Mouse (Mus musculus) kidney, embryonic 15.5 days (tissue): ENCODE measurements around the gene Cast. TPM values are rescaled to one million over a fixed set of nuclear protein-coding genes. Genes with fewer than 3 reads are reported as not detected.

Experiments used
- ATAC-seq: fragments of 200-750 bp; cut with Nextera tagmentation; replicated peaks from 2 replicates; pipeline ENCODE4 v1.8.0; 2017; ENCODE audit warnings: moderate TSS enrichment; ENCODE audit not compliant: low FRiP score
- H3K27ac ChIP-seq: fragments of 300-500 bp; sonication (generic); 2 replicates; pipeline ENCODE4 v1.5.1; 2015; ENCODE audit warnings: mild to moderate bottlenecking, inconsistent platforms
- H3K27me3 ChIP-seq: fragments of 300-500 bp; sonication (generic); 2 replicates; pipeline ENCODE4 v1.6.1; 2015; ENCODE audit warnings: inconsistent platforms
- H3K36me3 ChIP-seq: fragments of 300-500 bp; sonication (generic); 2 replicates; pipeline ENCODE4 v1.6.1; 2015; ENCODE audit warnings: inconsistent platforms
- H3K4me1 ChIP-seq: fragments of 300-500 bp; sonication (generic); 2 replicates; pipeline ENCODE4 v1.6.1; 2015; ENCODE audit warnings: inconsistent platforms
- H3K4me2 ChIP-seq: fragments of 300-500 bp; sonication (generic); 2 replicates; pipeline ENCODE4 v1.6.1; 2015; ENCODE audit warnings: moderate library complexity, mild to moderate bottlenecking, inconsistent platforms
- H3K4me3 ChIP-seq: fragments of 300-500 bp; sonication (generic); replicated peaks from 2 replicates; pipeline ENCODE4 v1.5.1; 2015; ENCODE audit warnings: mild to moderate bottlenecking, inconsistent platforms
- H3K9ac ChIP-seq: fragments of 300-500 bp; sonication (generic); 2 replicates; pipeline ENCODE4 v1.6.1; 2015; ENCODE audit warnings: mild to moderate bottlenecking, inconsistent platforms
- H3K9me3 ChIP-seq: fragments of 300-500 bp; sonication (generic); replicated peaks from 2 replicates; pipeline ENCODE4 v1.6.1; 2016; ENCODE audit warnings: inconsistent platforms
- WGBS: fragments of 180-500 bp; shearing (Covaris S2); methylation state at CpG from one replicate; pipeline ENCODE4 v1.1.7; 2015; ENCODE audit warnings: mixed read lengths; 5-methylcytosine and 5-hydroxymethylcytosine counted together
- polyA plus RNA-seq: library from polyadenylated mRNA; unstranded; fragments of >200 nt; fragmentation: Nextera tagmentation; extraction: Ambion mirVana; gene quantifications from 2 replicates; pipeline ENCODE4 v1.2.1, GENCODE M21; 2015

Cast gene
- polyA plus RNA-seq = 30.9 and 31.6 TPM in 2 replicates

DNA sequence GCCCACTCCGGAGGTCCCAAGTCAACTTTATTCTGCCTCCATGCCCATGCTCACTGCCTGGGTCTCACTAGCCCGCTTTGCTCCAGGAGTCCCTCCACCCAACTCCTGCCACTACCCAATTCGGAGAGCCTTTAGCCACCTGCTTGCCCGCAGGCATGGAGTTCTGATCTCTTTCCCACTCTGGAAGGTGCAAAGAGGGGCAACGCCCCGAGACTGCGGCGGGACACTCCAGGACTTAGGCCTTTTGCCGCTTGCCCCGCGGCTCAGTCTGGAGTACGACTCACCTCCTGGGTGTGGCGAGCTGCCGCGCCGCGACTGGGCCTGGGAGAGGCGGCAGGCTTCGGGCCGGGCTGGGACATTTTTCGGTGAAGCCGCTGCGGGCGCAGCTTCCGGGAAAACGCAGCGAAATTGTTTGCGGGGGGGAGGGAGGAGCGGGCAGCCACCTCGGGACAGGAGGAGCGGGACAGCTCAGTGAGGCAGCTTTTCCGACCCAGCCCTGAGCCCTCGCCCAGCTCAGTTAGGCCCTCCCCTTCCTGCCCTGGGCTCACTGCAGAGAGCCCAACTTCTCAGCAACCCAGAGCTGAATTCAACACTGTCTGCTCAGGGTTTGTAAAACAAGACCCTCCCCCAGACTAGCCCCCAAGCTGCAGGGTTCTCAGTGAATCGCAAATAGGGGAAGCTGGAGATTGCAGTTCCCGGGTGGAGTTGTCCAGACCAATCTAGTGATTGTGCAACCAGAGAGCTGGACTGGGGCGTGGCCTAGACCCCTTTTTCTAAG, at the start of gene Cast:
Gene Cast, minus strand, starts transcription at position 659 of the 778 bp plus-strand sequence.
- H3K4me2 ChIP-seq = peak within 1 kb of the TSS; percentile 92
- H3K36me3 ChIP-seq = no peaks in the 10 kb centered on the region
- peaks cover 6% of the 10 kb centered on the region for H3K4me1 ChIP-seq
- no peaks in the 10 kb centered on the region for H3K27me3 ChIP-seq
- peak within 1 kb of the TSS; percentile 83 for H3K27ac ChIP-seq
- peak; percentile 96 for ATAC-seq
- 2% methylated on average over 36 of the region's 36 CpGs for WGBS
- H3K4me3 ChIP-seq = peak within 1 kb of the TSS; percentile 66
- no peaks in the 10 kb centered on the region for H3K9me3 ChIP-seq
- H3K9ac ChIP-seq = peak within 1 kb of the TSS; percentile 60

DNA sequence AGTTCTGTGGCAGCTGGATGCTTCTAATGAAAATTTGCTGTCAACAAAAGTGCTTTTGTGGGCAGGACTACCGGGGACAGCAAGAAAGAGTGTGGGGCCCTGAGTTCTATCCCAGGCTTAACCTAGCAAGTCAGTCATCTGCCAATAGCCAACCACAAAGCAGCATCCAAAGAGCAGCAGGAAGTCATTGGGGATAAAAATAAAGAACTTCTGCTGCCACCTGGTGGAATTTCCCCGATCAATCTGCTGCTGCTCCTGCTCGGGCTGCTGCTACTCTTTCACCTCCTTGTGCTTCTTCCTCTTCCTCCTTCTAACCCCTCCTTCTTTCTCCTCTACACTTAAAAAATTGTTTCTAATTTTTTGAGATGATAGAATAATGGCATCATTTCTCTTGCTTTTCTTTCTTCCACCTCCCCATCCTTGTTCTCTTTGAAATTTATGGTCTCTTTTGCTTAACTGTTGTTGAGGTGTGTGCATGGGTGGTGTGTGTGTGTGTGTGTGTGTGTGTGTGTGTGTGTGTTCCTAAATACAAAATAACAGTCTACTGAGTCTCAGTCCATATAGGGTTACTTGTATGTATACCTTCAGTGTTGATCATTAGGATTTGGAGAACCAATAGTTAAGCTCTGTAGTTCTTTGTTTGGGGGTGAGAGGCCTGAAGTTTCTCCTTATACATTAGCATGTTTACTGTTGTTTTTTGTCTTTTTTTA, 45.9 kb upstream of the Cast start:
- Histone ChIP-seq H3K9ac (no peak overlapping the region), H3K27me3 (no peaks in the 10 kb centered on the region)
- WGBS = 8% methylated on average over 3 of the region's 3 CpGs

DNA sequence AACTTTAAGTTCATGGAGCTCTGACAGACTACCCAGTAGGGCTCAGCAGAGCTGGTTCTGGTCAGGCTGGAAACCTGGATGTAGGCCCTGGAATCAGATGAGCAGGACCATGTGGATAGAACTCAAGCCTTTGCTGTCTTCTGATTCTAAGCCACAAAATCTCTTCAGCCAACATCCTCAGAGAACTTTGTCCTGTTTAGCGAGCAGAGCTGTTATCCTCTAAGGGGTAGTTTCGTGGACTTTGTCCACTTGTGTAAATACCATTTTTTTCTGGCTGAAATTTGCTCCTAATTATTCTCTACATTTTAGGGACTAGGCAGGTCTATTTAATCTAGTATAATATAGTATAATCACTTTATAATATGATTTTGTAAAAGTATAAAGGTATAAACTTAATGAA, 42.2 kb upstream of the Cast start:
- no peak for ATAC-seq
- 80% methylated on average over 2 of the region's 2 CpGs for WGBS

More for the DNA sequence above, 45.9 kb upstream of the Cast start:
- Histone ChIP-seq H3K4me2 (no peak overlapping the region), H3K4me1 (no peaks in the 10 kb centered on the region), H3K36me3 (no peaks in the 10 kb centered on the region), H3K9me3 (no peaks in the 10 kb centered on the region), H3K4me3 (no peak overlapping the region), H3K27ac (no peak overlapping the region)
- peak; percentile 86 for ATAC-seq

DNA sequence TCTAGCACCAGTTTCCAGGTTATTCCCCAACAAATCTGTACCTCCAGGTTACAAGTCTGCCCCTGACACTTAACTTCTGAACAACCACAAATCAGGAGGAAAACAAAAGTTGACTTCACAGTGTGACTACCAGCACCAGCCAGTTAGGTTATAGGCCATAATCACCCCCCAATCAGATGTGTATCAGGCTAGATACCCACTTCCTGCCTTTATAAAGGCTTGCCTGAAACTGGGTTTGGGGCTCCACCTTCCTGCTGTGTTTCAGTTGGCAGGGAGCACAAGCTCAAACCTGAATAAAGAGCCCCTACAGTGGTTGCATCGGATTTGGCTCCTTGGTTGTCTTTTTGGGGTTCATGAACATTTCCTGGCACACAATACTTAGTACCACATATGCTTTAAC, 37.3 kb upstream of the Cast start:
- Histone ChIP-seq H3K4me3 (no peak overlapping the region), H3K9me3 (no peaks in the 10 kb centered on the region), H3K36me3 (no peaks in the 10 kb centered on the region), H3K4me2 (no peak overlapping the region), H3K4me1 (no peaks in the 10 kb centered on the region), H3K9ac (no peak overlapping the region), H3K27me3 (no peaks in the 10 kb centered on the region), H3K27ac (no peak overlapping the region)
- no peak for ATAC-seq
- WGBS = 65% methylated on average over 1 of the region's 1 CpGs

More for the DNA sequence above, 42.2 kb upstream of the Cast start:
- H3K27me3 ChIP-seq = no peaks in the 10 kb centered on the region
- no peak overlapping the region for H3K27ac ChIP-seq
- no peaks in the 10 kb centered on the region for H3K36me3 ChIP-seq
- H3K4me2 ChIP-seq = no peak overlapping the region
- H3K4me3 ChIP-seq = no peak overlapping the region
- no peaks in the 10 kb centered on the region for H3K4me1 ChIP-seq
- no peaks in the 10 kb centered on the region for H3K9me3 ChIP-seq
- H3K9ac ChIP-seq = no peak overlapping the region

DNA sequence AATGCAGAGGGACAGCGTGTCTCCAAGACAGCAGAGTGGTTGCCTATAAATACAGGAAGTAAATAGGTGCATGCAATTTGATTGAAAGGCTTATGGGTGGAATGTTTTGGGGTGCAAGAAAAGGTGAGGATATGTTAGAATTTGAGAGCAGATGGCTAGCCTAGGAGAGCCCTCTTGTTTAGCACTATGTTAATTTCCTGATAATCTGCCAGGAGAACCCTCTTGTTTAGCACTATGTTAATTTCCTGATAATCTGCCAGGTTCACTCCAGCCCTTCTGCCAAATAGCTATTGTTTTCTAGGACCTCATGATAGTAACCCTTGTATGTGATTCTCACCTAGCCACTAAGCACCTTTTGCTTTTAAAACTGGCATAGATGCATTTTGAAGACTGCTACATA, 25.9 kb upstream of the Cast start:
- Histone ChIP-seq H3K27me3 (no peaks in the 10 kb centered on the region), H3K4me2 (no peak overlapping the region), H3K27ac (no peak overlapping the region), H3K9me3 (no peaks in the 10 kb centered on the region), H3K4me1 (no peaks in the 10 kb centered on the region), H3K36me3 (no peaks in the 10 kb centered on the region), H3K4me3 (no peak overlapping the region), H3K9ac (no peak overlapping the region)
- 88% methylated on average over 1 of the region's 1 CpGs for WGBS
- no peak for ATAC-seq

DNA sequence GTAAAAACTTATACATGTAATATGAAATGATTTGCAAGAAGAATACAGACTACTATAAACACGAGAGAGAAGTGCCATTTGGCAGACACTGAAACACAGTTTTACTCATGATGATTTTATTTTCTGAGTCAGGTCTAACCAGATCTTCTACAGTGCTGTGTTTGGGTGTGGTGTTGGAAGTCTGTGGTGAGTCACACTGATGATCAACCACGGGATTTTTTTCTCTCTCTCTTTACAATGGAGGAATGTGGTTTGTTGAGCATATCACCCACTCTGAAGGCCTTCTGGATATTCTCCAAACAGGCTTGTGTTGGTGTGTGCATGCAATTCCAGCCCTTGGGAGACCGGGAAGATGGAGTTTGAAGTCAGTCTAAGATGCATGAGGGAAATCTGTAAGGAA, 13.5 kb upstream of the Cast start:
- no peaks in the 10 kb centered on the region for H3K9me3 ChIP-seq
- H3K36me3 ChIP-seq = no peaks in the 10 kb centered on the region
- ATAC-seq = no peak
- no peak overlapping the region for H3K9ac ChIP-seq
- no peak overlapping the region for H3K4me2 ChIP-seq
- H3K4me3 ChIP-seq = no peak overlapping the region
- H3K4me1 ChIP-seq = no peaks in the 10 kb centered on the region
- no peaks in the 10 kb centered on the region for H3K27me3 ChIP-seq
- WGBS = 74% methylated on average over 3 of the region's 3 CpGs
- H3K27ac ChIP-seq = no peak overlapping the region

DNA sequence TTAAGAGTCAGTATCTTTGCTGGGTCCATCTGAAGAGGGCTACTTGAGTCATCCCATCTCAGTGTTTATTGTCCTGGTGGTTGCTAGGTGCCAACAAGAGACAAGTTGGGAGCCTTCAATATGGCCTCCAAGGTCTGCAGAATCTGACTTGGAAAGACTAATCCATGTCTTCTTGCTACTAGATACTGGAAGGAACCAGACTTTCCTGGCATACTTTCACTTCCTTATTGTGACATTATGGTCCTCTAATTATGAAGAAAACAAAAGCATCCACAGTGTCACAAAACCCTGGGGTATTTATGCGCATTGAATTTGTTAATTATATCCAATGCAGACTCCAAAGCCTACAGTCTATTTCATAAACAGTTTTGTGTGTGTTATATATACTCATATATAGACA, 7.1 kb upstream of the Cast start:
- Histone ChIP-seq H3K4me2 (no peak overlapping the region), H3K36me3 (no peaks in the 10 kb centered on the region), H3K4me1 (no peaks in the 10 kb centered on the region), H3K27me3 (no peaks in the 10 kb centered on the region), H3K4me3 (no peak overlapping the region), H3K9me3 (no peaks in the 10 kb centered on the region), H3K27ac (no peak overlapping the region), H3K9ac (no peak overlapping the region)
- ATAC-seq = no peak
- 97% methylated on average over 1 of the region's 1 CpGs for WGBS

DNA sequence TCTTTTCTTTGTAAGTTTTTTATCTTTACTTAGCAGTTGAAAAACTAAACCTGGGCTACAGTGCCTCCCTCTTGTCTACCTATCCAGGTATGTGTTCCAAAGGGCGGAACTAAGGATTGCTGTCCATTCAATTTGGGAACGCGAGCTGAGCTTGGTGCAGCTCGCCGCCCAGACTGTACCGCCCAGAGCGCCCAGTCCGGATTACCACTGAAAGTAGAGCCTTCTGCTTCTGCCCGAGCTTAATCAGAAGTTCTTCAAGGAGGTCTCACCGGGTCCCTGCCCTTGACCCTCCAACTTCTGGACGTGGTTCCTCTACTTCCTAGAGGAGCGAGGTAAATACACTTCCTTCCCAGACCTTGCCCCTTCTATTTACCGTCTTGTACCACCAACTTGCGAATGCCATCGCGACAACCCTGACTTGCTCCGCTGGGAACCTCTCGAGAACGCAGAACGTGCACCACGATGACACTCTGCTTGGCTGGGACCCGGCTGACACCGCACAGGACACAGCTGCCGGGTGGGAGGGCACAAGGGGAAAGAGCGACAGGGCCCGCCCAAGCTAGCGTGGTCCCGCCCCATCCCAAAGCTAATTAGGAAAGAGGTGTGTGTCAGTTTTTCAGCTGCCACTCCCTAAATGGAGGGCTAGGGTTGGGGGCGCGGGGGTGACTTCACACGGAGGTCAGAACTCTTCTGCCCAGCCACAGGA, 1.0 kb downstream of the Cast start:
- H3K9ac ChIP-seq = peak overlapping the region; percentile 60
- H3K4me1 ChIP-seq = peaks cover 6% of the 10 kb centered on the region
- H3K36me3 ChIP-seq = no peaks in the 10 kb centered on the region
- no peaks in the 10 kb centered on the region for H3K27me3 ChIP-seq
- peak overlapping the region; percentile 92 for H3K4me2 ChIP-seq
- ATAC-seq = peak; percentile 97
- under 1% methylated on average over 31 of the region's 31 CpGs for WGBS
- H3K9me3 ChIP-seq = no peaks in the 10 kb centered on the region
- H3K4me3 ChIP-seq = peak overlapping the region; percentile 66
- H3K27ac ChIP-seq = peak overlapping the region; percentile 83

DNA sequence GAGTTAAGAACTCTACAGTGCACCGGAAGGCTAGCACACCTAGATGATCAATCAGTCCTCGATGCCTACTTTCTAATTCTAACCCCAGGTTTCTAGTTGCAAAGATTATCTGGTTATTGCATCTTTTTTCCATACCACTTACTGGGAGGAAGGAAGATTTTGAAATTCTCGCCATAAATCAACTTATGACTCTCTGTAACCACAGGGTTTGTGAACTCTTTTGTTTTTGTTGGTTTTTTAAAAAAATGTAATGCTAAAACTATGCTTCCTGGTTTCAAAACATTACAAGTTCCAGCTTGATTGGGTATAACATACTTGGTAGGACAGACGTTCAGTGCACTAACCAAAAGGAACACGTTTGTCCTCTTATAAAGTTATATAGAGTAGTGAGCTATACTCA, 1.7 kb downstream of the Cast start:
- H3K36me3 ChIP-seq = no peaks in the 10 kb centered on the region
- WGBS = 55% methylated on average over 5 of the region's 5 CpGs

DNA sequence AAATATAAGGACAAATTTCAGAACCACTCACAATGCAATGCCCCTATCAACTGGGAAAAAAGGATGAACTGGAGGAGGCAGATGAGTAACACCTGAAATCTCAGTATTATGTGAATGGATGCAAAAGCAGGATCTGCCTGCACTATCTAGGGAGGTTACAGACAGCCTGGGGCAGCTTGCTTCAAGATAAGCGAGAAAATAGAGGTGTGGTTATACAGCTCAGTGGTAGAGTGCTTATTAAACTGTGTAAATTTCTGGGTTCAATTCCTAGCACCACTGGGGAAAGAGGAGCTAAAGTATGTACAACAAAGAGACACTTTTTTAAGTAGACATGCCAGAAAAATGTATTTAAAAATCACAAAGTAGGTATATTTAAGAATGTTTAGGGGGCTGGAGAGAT, 14.2 kb downstream of the Cast start:
- no peaks in the 10 kb centered on the region for H3K9me3 ChIP-seq
- 87% methylated on average over 1 of the region's 1 CpGs for WGBS
- no peak overlapping the region for H3K9ac ChIP-seq
- no peaks in the 10 kb centered on the region for H3K4me1 ChIP-seq
- H3K4me3 ChIP-seq = no peak overlapping the region
- no peak overlapping the region for H3K27ac ChIP-seq
- ATAC-seq = no peak
- H3K4me2 ChIP-seq = no peak overlapping the region
- H3K36me3 ChIP-seq = no peaks in the 10 kb centered on the region
- H3K27me3 ChIP-seq = no peaks in the 10 kb centered on the region

More for the DNA sequence above, 1.7 kb downstream of the Cast start:
- H3K4me3 ChIP-seq = peak overlapping the region; percentile 66
- H3K9me3 ChIP-seq = no peaks in the 10 kb centered on the region
- H3K27me3 ChIP-seq = no peaks in the 10 kb centered on the region
- H3K4me2 ChIP-seq = peak overlapping the region; percentile 92
- peaks cover 6% of the 10 kb centered on the region for H3K4me1 ChIP-seq
- no peak for ATAC-seq
- no peak overlapping the region for H3K9ac ChIP-seq
- H3K27ac ChIP-seq = no peak overlapping the region

DNA sequence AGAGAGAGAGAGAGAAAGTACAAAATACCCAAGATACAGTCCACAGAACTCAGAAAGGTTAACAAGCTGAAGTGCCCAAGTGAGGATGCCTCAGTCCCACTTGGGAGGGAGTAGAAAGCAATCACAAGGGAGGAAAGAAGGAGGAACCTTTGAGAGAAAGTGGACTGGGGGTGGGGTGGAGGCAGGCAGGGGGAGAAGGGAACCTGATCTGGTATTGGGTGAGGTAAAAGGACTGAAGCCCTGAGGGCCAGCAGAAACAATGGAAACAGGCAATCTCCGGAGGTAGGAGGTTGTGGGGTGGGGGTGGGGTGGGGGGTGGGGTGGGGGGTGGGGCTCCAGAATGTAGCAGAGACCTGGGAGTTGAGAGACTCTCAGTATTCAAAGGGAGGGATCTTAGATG, 20.9 kb downstream of the Cast start:
- 0% methylated on average over 1 of the region's 1 CpGs for WGBS

DNA sequence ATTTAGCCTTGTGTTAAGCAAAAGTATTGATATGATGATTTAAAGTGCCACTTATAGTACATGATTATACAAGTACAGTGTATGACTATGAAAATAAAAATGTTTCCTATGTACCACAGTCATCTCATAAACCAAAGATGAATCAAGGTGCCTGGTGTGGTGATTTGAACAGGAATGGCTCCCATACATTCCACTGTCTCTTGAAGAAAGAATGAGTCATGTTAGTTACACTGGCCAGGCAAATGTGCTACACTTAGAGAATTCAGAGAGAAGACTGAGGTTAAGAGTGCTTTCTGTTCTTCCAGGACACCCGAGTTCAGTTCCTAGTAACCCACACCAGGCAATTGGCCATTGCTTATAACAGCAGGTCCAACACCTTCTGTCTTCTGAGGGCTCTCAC, 36.5 kb downstream of the Cast start:
- no peak for ATAC-seq
- H3K9me3 ChIP-seq = no peaks in the 10 kb centered on the region
- H3K36me3 ChIP-seq = no peaks in the 10 kb centered on the region
- no peaks in the 10 kb centered on the region for H3K27me3 ChIP-seq
- no peak overlapping the region for H3K4me2 ChIP-seq
- H3K4me1 ChIP-seq = 0 out of 2 replicates have a peak, but pooled peaks cover 2% of the 10 kb centered on the region
- H3K9ac ChIP-seq = no peak overlapping the region
- no peak overlapping the region for H3K27ac ChIP-seq
- 77% methylated on average over 1 of the region's 1 CpGs for WGBS
- no peak overlapping the region for H3K4me3 ChIP-seq

More for the DNA sequence above, 20.9 kb downstream of the Cast start:
- no peak overlapping the region for H3K27ac ChIP-seq
- no peak overlapping the region for H3K4me3 ChIP-seq
- H3K9me3 ChIP-seq = no peaks in the 10 kb centered on the region
- H3K4me1 ChIP-seq = no peaks in the 10 kb centered on the region
- no peak for ATAC-seq
- no peaks in the 10 kb centered on the region for H3K36me3 ChIP-seq
- no peak overlapping the region for H3K9ac ChIP-seq
- no peaks in the 10 kb centered on the region for H3K27me3 ChIP-seq
- H3K4me2 ChIP-seq = no peak overlapping the region
